Mouse (Mus musculus) cerebellum, adult 9-10 months (tissue): ENCODE results near the gene Mtfp1.
"Not testable (repeated sequence)": the region's sequence is repeated elsewhere in the genome, so short reads cannot be mapped to it uniquely, and the experiment has no call there.

ENCODE experiments used
- DNase-seq: peaks from one replicate; pipeline ENCODE4 v3.0.0; 2022

Gene Mtfp1

GRCm38 (mm10) chr11:4113970-4114369, 18.7 kb upstream of the Mtfp1 start:
- DNase-seq = no peak

- DNase-seq = no peak
Observed at GRCm38 (mm10) chr11:4113496-4113895, 18.3 kb upstream of the Mtfp1 start.

DNA sequence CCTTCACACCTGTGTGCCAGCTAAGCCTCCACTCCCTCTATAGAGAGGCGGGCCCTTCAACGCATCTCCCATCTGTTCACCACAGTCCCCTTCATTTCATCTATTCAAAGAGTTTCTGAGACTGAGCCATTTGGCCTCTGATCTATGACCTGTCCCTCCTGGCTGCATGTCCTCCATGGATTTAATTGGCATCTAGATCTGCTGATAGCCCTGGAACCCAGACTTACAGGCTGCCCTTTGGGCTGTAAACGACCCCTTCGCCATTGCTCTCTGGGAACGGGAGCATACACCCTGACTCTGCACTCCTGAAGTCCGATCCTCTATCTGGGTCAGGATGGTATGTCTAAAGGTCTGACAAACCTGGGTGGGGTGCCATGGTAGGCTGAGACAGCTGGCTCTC, 17.6 kb upstream of the Mtfp1 start:
- DNase-seq = no peak

DNA sequence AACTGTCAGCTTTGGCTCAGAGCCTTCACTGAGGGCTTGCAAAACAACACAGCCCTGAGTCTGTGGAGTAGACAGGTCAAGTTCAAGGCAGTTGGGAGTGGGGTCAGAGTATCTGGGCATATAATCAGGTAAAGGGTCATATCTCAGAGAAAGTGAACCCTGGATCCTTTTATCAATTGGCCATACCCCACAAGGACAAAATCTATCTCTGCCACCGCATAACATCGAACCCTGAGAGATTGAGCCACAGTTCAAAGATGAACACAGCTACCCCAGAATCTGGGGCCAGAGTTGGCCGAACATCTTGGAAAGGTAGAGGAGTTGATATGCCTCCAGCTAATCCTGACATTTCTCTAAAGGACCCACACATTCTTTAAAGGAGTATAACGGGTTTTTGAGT, 16.8 kb upstream of the Mtfp1 start:
- DNase-seq = no peak

DNA sequence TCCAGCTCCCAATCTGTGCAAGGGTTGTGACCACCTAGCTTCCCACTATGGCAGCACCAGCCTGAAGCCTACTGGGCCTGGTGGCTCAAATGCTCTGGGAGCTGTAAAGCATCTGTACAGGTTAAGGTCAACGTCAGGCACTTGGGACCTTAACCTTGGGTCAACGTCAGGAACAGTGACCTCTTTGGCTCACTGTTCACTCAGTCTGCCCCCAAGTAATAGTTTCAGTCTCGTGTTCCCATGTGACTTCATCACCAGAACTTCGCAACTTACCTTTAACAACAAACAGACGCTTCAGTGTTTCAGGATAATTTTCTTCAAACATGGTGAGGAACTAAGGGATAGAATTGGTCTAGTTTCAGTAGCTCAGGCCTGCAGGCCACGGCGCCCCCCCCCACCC, 13.4 kb upstream of the Mtfp1 start:
- DNase-seq = no peak

DNA sequence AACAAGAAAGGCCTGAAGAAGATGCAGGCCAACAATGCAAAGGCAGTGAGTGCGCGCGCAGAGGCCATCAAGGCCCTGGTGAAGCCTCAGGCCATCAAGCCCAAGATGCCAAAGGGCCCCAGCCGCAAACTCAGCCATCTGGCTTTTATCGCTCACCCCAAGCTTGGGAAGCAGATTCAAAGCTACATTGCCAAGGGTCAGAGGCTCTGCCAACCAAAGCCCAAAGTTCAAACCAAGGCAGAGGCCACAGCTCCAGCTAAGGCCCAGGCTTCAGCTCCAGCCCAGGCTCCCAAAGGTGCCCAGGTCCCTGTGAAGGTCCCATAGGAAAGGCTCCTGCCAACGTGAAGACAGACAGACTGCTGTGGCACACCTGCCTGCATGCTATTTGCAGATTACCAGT, 12.7 kb upstream of the Mtfp1 start:
- DNase-seq = not testable (repeated sequence)

DNA sequence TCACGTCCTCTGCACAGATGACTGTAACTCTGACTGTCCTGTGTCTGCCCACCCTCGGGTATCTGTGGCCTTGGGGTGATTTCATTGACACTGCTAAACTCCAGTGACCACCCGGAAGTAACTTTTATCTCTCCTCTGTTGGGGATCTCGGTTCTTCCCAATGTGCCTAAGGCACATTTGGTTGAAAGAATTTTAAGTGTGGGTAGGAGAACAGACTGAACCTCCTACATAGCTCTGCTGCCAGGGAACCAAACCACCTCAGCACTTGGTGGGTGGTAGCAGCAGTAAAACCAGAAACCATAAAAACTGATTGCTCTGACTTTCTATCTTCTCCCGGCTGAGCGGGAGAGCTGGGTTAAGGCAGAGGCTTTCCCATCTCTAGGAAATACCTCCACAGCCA, 10.2 kb upstream of the Mtfp1 start:
- DNase-seq = no peak

GRCm38 (mm10) chr11:4104989-4105388, 9.7 kb upstream of the Mtfp1 start:
- DNase-seq = no peak

DNA sequence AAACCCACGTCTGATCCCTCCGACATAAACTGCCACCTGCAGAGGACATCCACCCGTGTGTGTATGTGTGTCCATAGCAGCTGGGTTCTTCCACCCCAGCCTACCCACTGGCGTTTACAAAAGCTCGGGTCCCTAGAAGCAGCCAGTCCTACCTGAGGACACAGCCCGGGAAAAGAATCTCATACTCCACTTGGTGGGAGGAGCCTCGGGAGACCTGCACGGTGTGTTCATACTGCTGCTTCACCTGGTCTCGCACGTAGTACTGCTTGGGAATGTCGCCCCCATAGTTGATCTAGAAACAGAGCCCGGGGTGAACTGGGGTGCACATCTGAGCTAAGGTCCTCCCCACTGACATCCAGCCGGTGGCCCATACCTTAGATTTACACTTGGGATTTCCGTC, 8.3 kb upstream of the Mtfp1 start:
- DNase-seq = no peak

DNA sequence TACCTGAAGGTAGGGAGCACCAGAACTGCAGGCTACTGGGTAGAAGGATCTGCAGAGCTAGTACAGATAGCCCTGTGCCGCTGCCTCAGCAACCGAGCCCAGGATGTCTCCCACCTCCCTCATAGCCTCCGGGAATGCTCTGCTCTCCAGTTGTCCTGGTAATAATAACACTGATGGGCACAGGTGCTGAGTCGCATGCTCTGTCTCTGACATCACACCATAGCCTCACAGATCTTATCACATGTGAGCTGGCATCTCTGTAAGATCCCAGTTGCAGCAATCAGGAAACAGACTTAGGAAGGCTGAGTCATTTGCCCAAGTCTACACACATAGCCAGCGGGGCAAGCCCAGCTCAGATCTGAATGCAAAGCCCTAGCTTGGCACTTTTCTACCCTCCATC, 6.6 kb upstream of the Mtfp1 start:
- no peak for DNase-seq

GRCm38 (mm10) chr11:4099447-4099846, 4.2 kb upstream of the Mtfp1 start:
- no peak for DNase-seq

- DNase-seq = no peak
Observed at GRCm38 (mm10) chr11:4098816-4099215, 3.6 kb upstream of the Mtfp1 start.

DNA sequence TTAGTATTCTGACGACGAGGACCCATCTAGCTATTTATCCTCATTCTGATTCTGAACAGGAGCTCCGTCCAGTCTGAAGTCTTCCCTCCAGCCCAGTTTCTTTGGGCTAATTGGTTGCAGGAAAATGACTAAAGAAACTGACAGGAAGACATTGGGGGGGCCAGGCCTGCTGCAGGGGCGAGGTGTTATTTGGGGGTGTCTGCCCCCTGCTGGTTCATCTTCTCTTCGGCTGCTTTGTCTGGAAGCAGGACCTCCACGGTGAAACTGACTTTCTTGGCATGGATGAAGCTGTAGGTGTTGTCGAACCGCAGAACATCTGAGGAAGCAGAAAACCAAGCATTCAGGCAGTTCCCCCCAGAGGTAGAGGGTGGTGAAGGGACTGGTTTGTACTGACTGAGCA, 2.9 kb upstream of the Mtfp1 start:
- DNase-seq = no peak

DNA sequence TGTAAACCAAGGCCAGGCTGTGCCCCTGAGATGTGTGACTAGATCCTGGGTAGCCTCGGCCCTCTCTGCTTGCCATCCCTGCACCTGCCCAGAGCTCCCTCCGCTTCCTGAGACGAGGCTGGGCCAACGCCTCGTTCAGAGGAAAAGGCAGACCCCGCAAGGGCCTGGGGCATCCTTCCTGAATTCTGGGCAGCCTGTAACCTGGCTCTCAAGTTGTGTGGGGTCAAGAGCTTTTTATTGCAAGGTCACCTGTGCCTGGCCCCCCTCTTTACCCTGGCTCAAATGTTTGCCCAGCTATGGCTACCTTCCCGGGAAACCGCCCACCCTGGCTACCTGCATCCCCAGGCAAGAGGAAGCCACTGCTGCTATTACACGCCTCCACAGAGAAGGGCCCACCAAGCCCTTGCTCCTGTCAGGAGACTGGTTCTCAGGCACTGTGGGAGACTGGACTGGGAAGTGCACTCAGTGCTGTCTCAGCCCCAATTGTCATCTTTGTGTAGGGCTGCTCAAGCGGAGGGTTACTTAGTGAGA, 1.9 kb upstream of the Mtfp1 start:
- peak; percentile 61 for DNase-seq

- DNase-seq = peak; percentile 99
Observed at GRCm38 (mm10) chr11:4096054-4096984, 1.1 kb upstream of the Mtfp1 start.

- peak; percentile 74 for DNase-seq
Observed at GRCm38 (mm10) chr11:4094378-4095170, 671 bp downstream of the Mtfp1 start.

- no peak for DNase-seq
Observed at GRCm38 (mm10) chr11:4093459-4094377, 1.5 kb downstream of the Mtfp1 start.

DNA sequence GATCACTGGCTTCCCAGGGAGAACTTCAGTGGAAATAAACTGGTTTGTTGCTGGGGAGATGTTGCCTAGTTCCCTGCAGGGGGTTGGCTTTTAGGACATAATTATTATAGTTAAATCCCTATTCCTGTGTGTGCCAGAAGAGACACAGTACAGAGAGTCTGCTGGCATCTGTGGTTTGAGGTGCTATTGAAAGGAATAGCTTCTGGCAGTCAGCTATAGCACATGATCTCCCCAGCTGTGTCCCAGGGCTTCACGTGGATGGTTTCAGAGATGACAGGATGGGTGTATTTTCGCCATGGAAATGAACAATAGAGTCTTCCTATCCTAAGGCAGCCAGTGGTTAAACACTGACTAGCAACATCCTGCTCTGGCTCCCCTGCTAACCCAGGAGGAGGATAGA, 8.0 kb downstream of the Mtfp1 start:
- DNase-seq = no peak

- no peak for DNase-seq
Observed at GRCm38 (mm10) chr11:4086246-4086645, 9.0 kb downstream of the Mtfp1 start.

GRCm38 (mm10) chr11:4083316-4084078, 11.7 kb downstream of the Mtfp1 start:
- peak; percentile 82 for DNase-seq

DNA sequence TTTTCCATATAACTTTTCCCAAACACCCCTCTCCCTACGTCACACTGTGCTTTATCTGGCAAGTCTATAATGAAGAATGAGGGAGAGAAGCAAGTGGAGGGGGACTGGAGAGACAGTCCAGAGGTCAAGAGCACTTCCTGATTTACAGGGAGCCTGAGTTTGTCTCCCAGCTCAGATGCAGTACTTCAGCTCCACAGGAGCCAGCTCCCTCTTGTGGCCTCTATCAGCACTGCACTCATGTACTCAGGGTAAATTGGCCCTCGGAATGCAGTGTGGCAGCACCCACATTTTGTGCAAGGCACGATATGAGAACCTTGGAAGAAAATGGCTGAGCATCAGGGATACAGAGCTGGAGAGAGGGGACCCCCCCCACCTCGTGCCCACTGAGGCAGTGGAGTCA, 15.0 kb downstream of the Mtfp1 start:
- peak; percentile 53 for DNase-seq
